Mouse (Mus musculus) limb, embryonic 12.5 days (tissue): ENCODE measurements at regions not wholly inside any gene's neighbourhood (a gene's known extent, or its start where the extent isn't known, plus 50 kb on each side); places are given as distances from the start of the nearest gene placed in this dataset.

Experiments
- ATAC-seq: fragments of 200-750 bp; cut with Nextera tagmentation; 2 replicates; pipeline ENCODE4 v1.8.0; 2017; ENCODE audit warnings: low read depth, moderate TSS enrichment; ENCODE audit not compliant: insufficient number of reproducible peaks, insufficient read depth, low FRiP score, low TSS enrichment
- H3K27ac ChIP-seq: fragments of 300-500 bp; sonication (generic); 2 replicates; pipeline ENCODE4 v1.5.1; 2016; ENCODE audit warnings: mild to moderate bottlenecking, moderate library complexity
- H3K27me3 ChIP-seq: fragments of 300-500 bp; sonication (generic); 2 replicates; pipeline ENCODE4 v1.6.1; 2016; ENCODE audit warnings: mild to moderate bottlenecking, moderate library complexity
- H3K36me3 ChIP-seq: fragments of 300-500 bp; sonication (generic); 2 replicates; pipeline ENCODE4 v1.6.1; 2016; ENCODE audit warnings: mild to moderate bottlenecking, moderate library complexity
- H3K4me1 ChIP-seq: fragments of 300-500 bp; sonication (generic); replicated peaks from 2 replicates; pipeline ENCODE4 v1.6.1; 2016
- H3K4me2 ChIP-seq: fragments of 300-500 bp; sonication (generic); 2 replicates; pipeline ENCODE4 v1.6.1; 2016; ENCODE audit warnings: mild to moderate bottlenecking, moderate library complexity
- H3K4me3 ChIP-seq: fragments of 300-500 bp; sonication (generic); replicated peaks from 2 replicates; pipeline ENCODE4 v1.5.1; 2016; ENCODE audit warnings: mild to moderate bottlenecking
- H3K9ac ChIP-seq: fragments of 300-500 bp; sonication (generic); replicated peaks from 2 replicates; pipeline ENCODE4 v1.6.1; 2016; ENCODE audit warnings: mild to moderate bottlenecking, moderate library complexity
- H3K9me3 ChIP-seq: fragments of 300-500 bp; sonication (generic); 2 replicates; pipeline ENCODE4 v1.6.1; 2016; ENCODE audit warnings: mild to moderate bottlenecking, moderate library complexity
- WGBS: fragments of 180-500 bp; shearing (Covaris S2); methylation state at CpG from one replicate; pipeline ENCODE4 v1.1.7; 2016; 5-methylcytosine and 5-hydroxymethylcytosine counted together

DNA sequence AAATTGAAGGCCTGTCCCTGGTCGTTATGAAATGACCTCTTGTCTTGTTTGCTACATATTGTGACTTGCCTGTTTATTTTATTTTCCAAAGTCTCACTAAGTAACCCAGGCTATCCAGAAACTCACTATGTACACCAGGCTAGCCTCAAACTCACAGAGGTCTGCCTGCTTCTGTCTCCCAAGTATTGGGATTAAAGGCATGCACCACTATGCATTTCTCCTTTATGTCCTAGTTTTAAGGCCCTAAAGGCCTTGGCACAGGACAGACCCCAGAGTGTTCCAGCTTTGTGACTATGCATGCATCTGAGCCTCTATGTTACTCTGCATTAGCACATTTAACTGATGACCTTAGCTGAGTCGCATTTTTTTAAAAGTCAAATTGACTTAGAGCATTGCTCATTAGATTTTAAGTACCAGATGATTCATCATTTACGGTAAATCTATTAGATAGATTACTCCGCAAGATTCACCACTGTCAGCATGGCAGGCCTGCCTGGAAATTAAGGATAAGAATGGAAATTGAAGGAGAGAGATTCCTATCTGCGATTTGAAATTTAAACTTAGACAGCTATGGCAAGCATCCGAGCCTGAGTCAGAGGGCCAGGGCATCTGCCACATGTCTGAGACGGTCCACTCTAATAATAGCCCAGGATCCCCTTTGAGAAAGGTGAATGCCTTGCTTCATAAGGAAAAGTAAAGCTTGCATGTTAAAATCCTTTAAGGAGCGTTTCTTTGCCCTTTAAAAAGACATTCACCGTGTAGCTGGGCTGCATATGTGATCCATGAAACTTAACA lies 78.0 kb upstream of the Otud4 start:
- WGBS: 63% methylated on average over 9 of the region's 9 CpGs
- no peaks in the 10 kb centered on the region for H3K36me3 ChIP-seq
- no peaks in the 10 kb centered on the region; the same call in 1 of the 2 replicates for H3K9me3 ChIP-seq
- H3K4me2 ChIP-seq: peak overlapping the region; percentile 37
- H3K4me1 ChIP-seq: peaks cover 9% of the 10 kb centered on the region
- no peak for ATAC-seq
- H3K4me3 ChIP-seq: no peak overlapping the region
- no peaks in the 10 kb centered on the region for H3K27me3 ChIP-seq
- no peak overlapping the region for H3K9ac ChIP-seq
- peak overlapping the region; percentile 76 for H3K27ac ChIP-seq

DNA sequence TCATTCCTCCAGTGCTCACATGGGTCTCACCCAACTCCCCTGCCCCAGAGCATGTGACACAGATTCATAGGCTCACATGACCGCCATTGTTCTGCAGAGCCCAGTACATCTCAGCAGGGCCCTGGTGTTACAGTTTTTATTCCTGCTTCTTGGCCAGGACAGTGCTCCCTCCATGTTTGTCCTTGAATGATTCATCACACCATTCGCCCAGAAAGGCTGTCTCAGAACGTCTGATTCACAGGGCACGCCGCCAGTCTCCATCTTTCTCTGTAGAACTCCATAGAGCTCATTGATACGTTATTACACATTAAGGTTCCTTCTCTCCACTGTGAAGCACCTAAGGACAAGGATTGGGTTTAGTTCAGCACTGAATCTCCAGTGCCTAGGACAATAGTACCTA lies 79.9 kb upstream of the Otud4 start:
- H3K27me3 ChIP-seq: no peaks in the 10 kb centered on the region
- WGBS: 91% methylated on average over 6 of the region's 6 CpGs
- no peak overlapping the region for H3K4me3 ChIP-seq
- H3K4me1 ChIP-seq: peaks cover 9% of the 10 kb centered on the region
- ATAC-seq: no peak
- H3K9me3 ChIP-seq: no peaks in the 10 kb centered on the region
- no peak overlapping the region for H3K9ac ChIP-seq
- no peak overlapping the region for H3K4me2 ChIP-seq
- H3K27ac ChIP-seq: no peak overlapping the region
- H3K36me3 ChIP-seq: no peaks in the 10 kb centered on the region

DNA sequence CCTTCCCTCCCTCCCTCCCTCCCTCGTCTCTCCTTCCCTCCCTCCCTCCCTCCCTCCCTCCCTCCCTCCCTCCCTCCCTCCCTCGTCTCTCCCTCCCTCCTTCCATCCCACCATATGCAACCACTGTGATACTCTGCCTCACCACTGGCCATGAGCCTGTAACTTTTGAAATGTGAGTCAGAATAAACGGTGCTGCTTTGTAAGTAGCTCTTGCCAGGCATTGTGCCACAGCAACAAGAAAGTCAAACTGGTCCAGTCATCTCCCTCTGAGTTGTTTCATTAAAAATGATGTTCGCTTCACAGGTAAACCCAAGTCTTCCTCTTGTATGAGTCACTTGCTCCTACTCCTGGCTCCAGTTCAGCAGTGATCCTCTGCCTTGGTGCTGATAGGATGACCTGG lies 85.1 kb upstream of the Otud4 start:
- no peaks in the 10 kb centered on the region for H3K27me3 ChIP-seq
- no peaks in the 10 kb centered on the region for H3K36me3 ChIP-seq
- no peak overlapping the region for H3K4me2 ChIP-seq
- H3K9ac ChIP-seq: no peak overlapping the region
- H3K27ac ChIP-seq: no peak overlapping the region
- no peak overlapping the region for H3K4me3 ChIP-seq
- H3K4me1 ChIP-seq: no peaks in the 10 kb centered on the region
- no peaks in the 10 kb centered on the region for H3K9me3 ChIP-seq
- 84% methylated on average over 2 of the region's 4 CpGs for WGBS
- no peak for ATAC-seq

DNA sequence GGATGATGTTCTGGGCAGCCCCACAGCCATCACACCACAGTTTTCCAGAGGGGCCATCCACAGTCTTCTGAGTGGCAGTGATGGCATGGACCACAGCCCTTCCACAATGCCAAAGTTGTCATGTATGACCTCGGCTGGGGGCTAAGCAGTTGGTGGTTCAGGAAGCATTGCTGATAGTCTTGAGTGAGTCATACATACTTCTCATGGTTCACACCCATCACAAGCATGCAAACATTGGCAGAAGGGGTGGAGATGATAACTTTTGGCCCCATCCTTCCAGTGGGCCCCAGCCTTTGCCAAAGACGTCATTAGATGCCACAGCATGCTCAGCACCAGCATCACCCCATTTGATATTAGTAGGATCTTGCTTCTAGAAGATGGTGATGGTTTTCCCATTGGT lies 89.3 kb upstream of the Otud4 start:
- no peak overlapping the region for H3K4me2 ChIP-seq
- no peak for ATAC-seq
- H3K27ac ChIP-seq: no peak overlapping the region
- WGBS: 86% methylated on average over 2 of the region's 2 CpGs
- no peak overlapping the region for H3K4me3 ChIP-seq
- H3K9me3 ChIP-seq: no peaks in the 10 kb centered on the region
- no peak overlapping the region for H3K9ac ChIP-seq
- H3K27me3 ChIP-seq: no peaks in the 10 kb centered on the region
- H3K4me1 ChIP-seq: no peaks in the 10 kb centered on the region
- no peaks in the 10 kb centered on the region for H3K36me3 ChIP-seq

DNA sequence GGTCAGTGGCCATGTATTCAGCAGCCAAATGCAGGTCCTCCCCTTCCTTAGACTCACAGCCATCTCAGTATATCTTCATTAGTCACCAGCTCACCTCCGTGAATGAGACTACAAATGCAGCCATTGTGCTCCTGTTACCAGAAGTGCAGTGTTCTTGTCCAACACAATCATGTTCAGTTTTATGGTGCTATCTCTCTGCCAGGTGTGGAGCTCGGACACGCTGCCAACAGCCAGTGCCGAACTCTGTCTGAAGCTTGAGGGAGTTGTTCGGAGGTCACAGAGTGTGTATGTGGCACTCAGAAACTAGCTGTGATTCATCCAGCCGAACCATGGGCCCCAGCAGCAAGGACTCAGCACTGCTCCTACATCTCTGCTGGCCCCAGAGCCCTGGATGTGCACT lies 91.3 kb upstream of the Otud4 start:
- no peak overlapping the region for H3K4me3 ChIP-seq
- no peak for ATAC-seq
- H3K36me3 ChIP-seq: no peaks in the 10 kb centered on the region
- H3K4me1 ChIP-seq: no peaks in the 10 kb centered on the region
- H3K27ac ChIP-seq: no peak overlapping the region
- no peak overlapping the region for H3K9ac ChIP-seq
- 83% methylated on average over 6 of the region's 6 CpGs for WGBS
- H3K4me2 ChIP-seq: no peak overlapping the region
- H3K27me3 ChIP-seq: no peaks in the 10 kb centered on the region
- no peaks in the 10 kb centered on the region for H3K9me3 ChIP-seq

DNA sequence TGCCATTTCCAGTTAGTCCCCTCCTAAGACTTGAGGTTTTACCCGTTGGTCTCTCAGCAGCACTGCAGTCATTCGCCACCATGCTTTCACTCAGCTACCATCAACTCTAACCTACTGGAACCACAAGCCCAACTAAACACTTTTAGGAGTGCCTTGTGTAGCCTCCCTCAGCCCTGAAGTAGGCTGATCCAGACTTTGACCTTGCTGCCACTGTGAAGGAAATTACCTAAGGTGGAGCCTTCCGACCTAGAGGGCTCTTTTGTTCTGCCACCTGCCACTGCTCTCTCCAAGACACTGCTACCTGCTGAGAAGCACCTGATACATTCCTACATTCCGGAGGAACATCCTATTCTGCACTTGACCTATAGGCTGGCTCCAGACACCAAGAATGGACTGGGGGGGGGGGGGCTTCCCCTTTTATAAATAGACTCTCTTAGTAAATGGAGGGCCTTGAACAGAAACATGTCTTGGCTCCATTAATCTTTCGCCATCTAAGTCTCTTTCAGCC lies 93.5 kb upstream of the Otud4 start:
- WGBS: 84% methylated on average over 5 of the region's 5 CpGs
- H3K4me3 ChIP-seq: no peak overlapping the region

DNA sequence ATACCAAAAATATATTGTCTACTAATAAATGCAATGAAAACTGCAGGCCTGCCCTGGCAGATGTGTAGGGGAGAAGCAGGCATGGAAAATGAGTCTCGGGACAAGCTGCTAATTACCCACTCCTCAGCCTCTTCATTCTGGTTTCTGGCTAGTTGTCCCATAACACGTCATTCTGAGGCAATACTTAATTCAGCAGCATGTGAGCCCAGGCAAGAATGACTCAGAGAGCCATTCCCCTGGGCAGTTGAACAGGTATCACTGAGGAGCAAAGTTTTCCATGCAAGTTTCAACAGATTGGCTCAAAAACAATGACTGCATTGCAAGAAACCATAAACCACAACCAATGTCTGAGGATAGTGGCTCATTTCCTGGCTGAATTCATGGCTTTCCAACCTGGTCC lies 97.0 kb upstream of the Otud4 start:
- Histone ChIP-seq H3K9ac (no peak overlapping the region), H3K4me3 (no peak overlapping the region), H3K27me3 (no peaks in the 10 kb centered on the region), H3K4me2 (no peak overlapping the region), H3K9me3 (no peaks in the 10 kb centered on the region), H3K36me3 (no peaks in the 10 kb centered on the region), H3K4me1 (no peaks in the 10 kb centered on the region), H3K27ac (no peak overlapping the region)
- no peak for ATAC-seq
- 64% methylated on average over 2 of the region's 2 CpGs for WGBS

More for the DNA sequence above, 93.5 kb upstream of the Otud4 start:
- no peaks in the 10 kb centered on the region for H3K27me3 ChIP-seq
- H3K4me1 ChIP-seq: no peaks in the 10 kb centered on the region
- no peak overlapping the region for H3K27ac ChIP-seq
- no peak overlapping the region for H3K9ac ChIP-seq
- no peak for ATAC-seq
- no peaks in the 10 kb centered on the region for H3K9me3 ChIP-seq
- no peaks in the 10 kb centered on the region for H3K36me3 ChIP-seq
- H3K4me2 ChIP-seq: no peak overlapping the region

DNA sequence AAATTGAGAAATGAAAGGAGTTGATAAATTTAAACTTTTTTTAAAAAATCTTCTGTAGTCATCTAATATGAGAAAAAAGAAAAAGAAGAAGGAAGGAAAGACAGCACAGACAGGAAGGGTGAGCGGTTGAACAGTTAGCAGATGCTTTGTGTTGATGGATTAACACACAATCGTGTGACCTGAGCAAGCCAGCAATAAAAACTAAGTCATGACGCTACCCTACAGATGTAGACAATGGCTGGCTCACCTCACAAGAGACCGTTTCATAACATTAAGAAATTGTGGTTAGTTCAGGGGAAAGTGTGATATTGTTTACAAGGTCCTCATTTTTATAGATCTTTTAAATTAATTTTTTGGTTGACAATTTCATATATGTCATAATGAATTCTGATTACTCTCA lies 99.4 kb upstream of the Otud4 start:
- Histone ChIP-seq H3K4me2 (no peak overlapping the region), H3K9me3 (no peaks in the 10 kb centered on the region), H3K27ac (no peak overlapping the region), H3K27me3 (no peaks in the 10 kb centered on the region), H3K4me3 (no peak overlapping the region), H3K9ac (no peak overlapping the region), H3K4me1 (no peaks in the 10 kb centered on the region), H3K36me3 (no peaks in the 10 kb centered on the region)
- no peak for ATAC-seq
- WGBS: 87% methylated on average over 4 of the region's 4 CpGs

DNA sequence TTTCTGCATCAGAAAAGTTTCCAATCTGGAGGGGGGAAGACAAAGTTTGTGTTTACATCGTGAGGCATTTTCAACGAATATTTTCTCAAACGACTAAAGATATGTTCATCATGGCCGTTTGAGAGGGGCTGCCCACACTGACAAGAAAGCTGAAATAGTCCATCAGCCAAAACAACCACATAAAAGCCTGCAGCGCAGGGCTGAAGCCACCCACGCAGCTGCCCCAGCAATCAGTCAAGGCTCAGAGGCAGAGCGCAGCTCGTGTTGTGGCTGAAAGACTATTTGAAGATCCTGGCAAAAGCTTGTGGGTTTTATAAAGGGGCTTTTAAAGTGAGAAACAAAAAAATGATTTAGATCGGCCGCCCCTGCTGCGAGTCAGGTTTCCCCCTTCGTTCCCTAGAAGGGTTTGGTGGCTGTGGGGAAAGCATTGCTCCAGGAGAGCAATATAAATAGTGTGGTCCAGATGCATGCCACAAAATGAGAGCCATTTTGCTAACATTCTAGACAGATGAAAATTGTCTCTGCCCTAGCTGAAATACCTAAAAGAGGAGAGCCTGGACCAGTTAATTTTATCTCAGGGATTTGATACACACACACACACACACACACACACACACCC lies 105.0 kb upstream of the Otud4 start:
- Histone ChIP-seq H3K27ac (peak overlapping the region; percentile 45; the same call in 1 of the 2 replicates), H3K9ac (no peak overlapping the region), H3K36me3 (no peaks in the 10 kb centered on the region), H3K4me2 (peak overlapping the region; percentile 2; the same call in 1 of the 2 replicates), H3K9me3 (no peaks in the 10 kb centered on the region), H3K27me3 (no peaks in the 10 kb centered on the region), H3K4me3 (no peak overlapping the region), H3K4me1 (peaks cover 7% of the 10 kb centered on the region; the same call in 1 of the 2 replicates)
- ATAC-seq: no peak
- WGBS: 45% methylated on average over 12 of the region's 12 CpGs

DNA sequence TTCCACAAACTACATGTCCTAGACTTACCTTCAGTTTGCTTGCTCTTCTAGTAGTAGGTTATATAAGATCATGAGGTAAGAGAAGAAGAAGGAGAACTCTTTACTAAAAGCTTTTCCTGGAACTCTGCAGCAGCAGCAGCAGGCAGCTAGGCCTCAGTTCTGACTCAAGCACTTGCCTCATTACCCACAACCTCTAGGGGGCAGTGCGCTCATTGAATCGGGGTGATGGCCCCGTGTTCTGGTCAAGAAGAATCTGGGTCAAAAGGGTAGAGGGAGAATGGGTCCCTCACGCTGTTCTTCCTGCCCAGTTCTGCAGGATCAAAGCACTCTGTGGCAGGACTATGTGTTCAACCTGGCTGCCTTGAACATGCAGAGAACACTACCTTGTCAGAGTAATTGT lies 109.9 kb upstream of the Otud4 start:
- ATAC-seq: no peak
- H3K4me2 ChIP-seq: no peak overlapping the region
- no peaks in the 10 kb centered on the region for H3K9me3 ChIP-seq
- 36% methylated on average over 4 of the region's 4 CpGs for WGBS
- no peaks in the 10 kb centered on the region for H3K36me3 ChIP-seq
- no peak overlapping the region for H3K4me3 ChIP-seq
- no peaks in the 10 kb centered on the region for H3K27me3 ChIP-seq
- peaks cover 7% of the 10 kb centered on the region; the same call in 1 of the 2 replicates for H3K4me1 ChIP-seq
- no peak overlapping the region for H3K27ac ChIP-seq
- H3K9ac ChIP-seq: no peak overlapping the region

DNA sequence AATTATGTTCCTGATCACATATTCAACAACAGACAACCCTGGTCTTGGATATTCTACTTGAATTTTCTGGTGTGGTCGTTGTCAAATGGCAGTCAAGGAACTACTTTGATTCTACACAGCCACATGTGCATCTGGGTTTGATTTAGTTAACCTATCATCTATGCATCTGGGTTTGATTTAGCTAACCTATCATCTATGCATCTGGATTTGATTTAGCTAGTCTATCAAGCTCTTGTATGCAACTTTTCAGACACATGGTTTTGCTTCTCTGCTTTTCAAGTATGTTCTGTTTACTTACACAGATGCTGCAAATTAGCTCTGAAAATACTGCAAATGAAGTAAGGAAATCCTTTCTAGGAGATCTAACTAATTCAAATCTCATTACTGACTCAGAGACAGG lies 117.4 kb upstream of the Otud4 start:
- 8% methylated on average over 1 of the region's 1 CpGs for WGBS
- no peaks in the 10 kb centered on the region for H3K36me3 ChIP-seq
- H3K4me1 ChIP-seq: peaks cover 4% of the 10 kb centered on the region
- H3K27ac ChIP-seq: 0 out of 2 replicates have a peak overlapping the region, but pooled peaks have one; percentile 53
- no peak overlapping the region for H3K4me3 ChIP-seq
- H3K4me2 ChIP-seq: no peak overlapping the region
- no peak overlapping the region for H3K9ac ChIP-seq
- H3K9me3 ChIP-seq: no peaks in the 10 kb centered on the region
- H3K27me3 ChIP-seq: no peaks in the 10 kb centered on the region
- ATAC-seq: peak; percentile 26; the same call in 1 of the 2 replicates
